Mouse (Mus musculus) heart, embryonic 12.5 days (tissue): ENCODE data around the gene Ltc4s. TPM values are rescaled to one million over a fixed set of nuclear protein-coding genes. Genes with fewer than 3 reads are reported as not detected.

Experiments
- ATAC-seq: fragments of 200-750 bp; cut with Nextera tagmentation; 2 replicates; pipeline ENCODE4 v1.8.0; 2017; ENCODE audit warnings: moderate TSS enrichment, moderate library complexity; ENCODE audit not compliant: insufficient number of reproducible peaks, low FRiP score
- H3K27ac ChIP-seq: fragments of 300-500 bp; sonication (generic); 2 replicates; pipeline ENCODE4 v1.5.1; 2016; ENCODE audit warnings: mild to moderate bottlenecking, moderate library complexity; ENCODE audit not compliant: poor library complexity, severe bottlenecking
- H3K27me3 ChIP-seq: fragments of 300-500 bp; sonication (generic); replicated peaks from 2 replicates; pipeline ENCODE4 v1.6.1; 2016; ENCODE audit warnings: mild to moderate bottlenecking, moderate library complexity
- H3K36me3 ChIP-seq: fragments of 300-500 bp; sonication (generic); 2 replicates; pipeline ENCODE4 v1.6.1; 2016; ENCODE audit warnings: mild to moderate bottlenecking, moderate library complexity
- H3K4me1 ChIP-seq: fragments of 300-500 bp; sonication (generic); replicated peaks from 2 replicates; pipeline ENCODE4 v1.6.1; 2016; ENCODE audit warnings: mild to moderate bottlenecking
- H3K4me2 ChIP-seq: fragments of 300-500 bp; sonication (generic); 2 replicates; pipeline ENCODE4 v1.6.1; 2016; ENCODE audit warnings: mild to moderate bottlenecking, moderate library complexity
- H3K4me3 ChIP-seq: fragments of 300-500 bp; sonication (generic); 2 replicates; pipeline ENCODE4 v1.5.1; 2016; ENCODE audit warnings: mild to moderate bottlenecking
- H3K9ac ChIP-seq: fragments of 300-500 bp; sonication (generic); 2 replicates; pipeline ENCODE4 v1.6.1; 2016; ENCODE audit warnings: mild to moderate bottlenecking, moderate library complexity
- H3K9me3 ChIP-seq: fragments of 300-500 bp; sonication (generic); replicated peaks from 2 replicates; pipeline ENCODE4 v1.6.1; 2016; ENCODE audit warnings: mild to moderate bottlenecking, moderate library complexity
- WGBS: fragments of 180-500 bp; shearing (Covaris S2); methylation state at CpG from one replicate; pipeline ENCODE4 v1.1.7; 2016; 5-methylcytosine and 5-hydroxymethylcytosine counted together
- microRNA-seq: library from miRNA; unstranded; fragments of <30 nt; microRNA quantifications from one replicate; pipeline ENCODE4, GENCODE M21; 2017
- polyA plus RNA-seq: library from polyadenylated mRNA; unstranded; fragments of >200 nt; fragmentation: Nextera tagmentation; extraction: Ambion mirVana; gene quantifications from 2 replicates; pipeline ENCODE4 v1.2.1, GENCODE M21; 2016

Ltc4s gene
- polyA plus RNA-seq, 1 experiment from 2014 or later, result 0.70 TPM

- no peak for ATAC-seq
- WGBS, result 90% methylated on average over 4 of the region's 5 CpGs
- Histone ChIP-seq H3K27ac (no peak overlapping the region), H3K4me1 (no peaks in the 10 kb centered on the region), H3K9me3 (no peaks in the 10 kb centered on the region), H3K4me3 (no peak overlapping the region), H3K4me2 (no peak overlapping the region), H3K27me3 (no peaks in the 10 kb centered on the region), H3K36me3 (peaks cover 75% of the 10 kb centered on the region), H3K9ac (no peak overlapping the region)
These were observed 40.1 kb downstream of the Ltc4s start for GRCm38 (mm10) chr11:50198219-50198846.

- Histone ChIP-seq H3K4me2 (no peak overlapping the region), H3K9me3 (no peaks in the 10 kb centered on the region), H3K4me1 (no peaks in the 10 kb centered on the region), H3K27me3 (no peaks in the 10 kb centered on the region), H3K9ac (no peak overlapping the region), H3K36me3 (peaks cover 66% of the 10 kb centered on the region), H3K27ac (no peak overlapping the region), H3K4me3 (no peak overlapping the region)
- WGBS, result 88% methylated on average over 4 of the region's 4 CpGs
- no peak for ATAC-seq
These were observed 40.9 kb downstream of the Ltc4s start for GRCm38 (mm10) chr11:50197500-50197899.

GRCm38 (mm10) chr11:50194793-50195192 is 43.6 kb downstream of the Ltc4s start:
- no peak overlapping the region for H3K4me2 ChIP-seq
- no peak for ATAC-seq

GRCm38 (mm10) chr11:50194070-50194469 is 44.3 kb downstream of the Ltc4s start:
- Histone ChIP-seq H3K4me2 (no peak overlapping the region), H3K4me1 (no peaks in the 10 kb centered on the region), H3K9ac (no peak overlapping the region), H3K36me3 (peaks cover 32% of the 10 kb centered on the region), H3K4me3 (no peak overlapping the region), H3K9me3 (no peaks in the 10 kb centered on the region), H3K27me3 (no peaks in the 10 kb centered on the region), H3K27ac (no peak overlapping the region)
- 81% methylated on average over 7 of the region's 7 CpGs for whole genome bisulfite sequencing
- no peak for ATAC-seq

More at GRCm38 (mm10) chr11:50194793-50195192, 43.6 kb downstream of the Ltc4s start:
- WGBS, result 58% methylated on average over 4 of the region's 4 CpGs
- Histone ChIP-seq H3K9ac (no peak overlapping the region), H3K4me1 (no peaks in the 10 kb centered on the region), H3K9me3 (no peaks in the 10 kb centered on the region), H3K27ac (no peak overlapping the region), H3K27me3 (no peaks in the 10 kb centered on the region), H3K4me3 (no peak overlapping the region), H3K36me3 (peaks cover 39% of the 10 kb centered on the region)

GRCm38 (mm10) chr11:50192278-50192677 is 46.1 kb downstream of the Ltc4s start:
- H3K27me3 ChIP-seq, result no peaks in the 10 kb centered on the region
- no peak overlapping the region for H3K4me2 ChIP-seq
- no peak overlapping the region for H3K9ac ChIP-seq
- no peaks in the 10 kb centered on the region for H3K9me3 ChIP-seq
- no peak for ATAC-seq
- H3K4me3 ChIP-seq, result no peak overlapping the region
- WGBS, result 89% methylated on average over 3 of the region's 3 CpGs
- no peaks in the 10 kb centered on the region for H3K4me1 ChIP-seq
- H3K36me3 ChIP-seq, result peaks cover 26% of the 10 kb centered on the region; the same call in 1 of the 2 replicates
- H3K27ac ChIP-seq, result no peak overlapping the region

GRCm38 (mm10) chr11:50190362-50190761 is 48.1 kb downstream of the Ltc4s start:
- Histone ChIP-seq H3K4me1 (no peaks in the 10 kb centered on the region), H3K36me3 (peaks cover 21% of the 10 kb centered on the region; the same call in 1 of the 2 replicates), H3K27me3 (no peaks in the 10 kb centered on the region), H3K9me3 (no peaks in the 10 kb centered on the region), H3K4me3 (no peak overlapping the region), H3K27ac (no peak overlapping the region), H3K9ac (no peak overlapping the region), H3K4me2 (no peak overlapping the region)
- ATAC-seq, result no peak
- 69% methylated on average over 4 of the region's 4 CpGs for WGBS

- H3K9me3 ChIP-seq, result no peaks in the 10 kb centered on the region
- no peak overlapping the region for H3K4me3 ChIP-seq
- no peak for ATAC-seq
- no peak overlapping the region for H3K4me2 ChIP-seq
- WGBS, result 74% methylated on average over 7 of the region's 7 CpGs
- H3K9ac ChIP-seq, result no peak overlapping the region
- peaks cover 5% of the 10 kb centered on the region for H3K4me1 ChIP-seq
- peaks cover 9% of the 10 kb centered on the region; the same call in 1 of the 2 replicates for H3K36me3 ChIP-seq
- no peak overlapping the region for H3K27ac ChIP-seq
- no peaks in the 10 kb centered on the region for H3K27me3 ChIP-seq
These were observed 49.7 kb downstream of the Ltc4s start for GRCm38 (mm10) chr11:50188682-50189081.

Small RNA genes within 50 kb of the gene (microRNA-seq; reads per million reads assigned to microRNA genes)
- not detected for gene Mir6919

Other genes starting within 250 kb of the Ltc4s start
- 32.8 and 36.0 TPM in 2 replicates for gene Rnf130, start 213.3 kb downstream of the Ltc4s start, polyA plus RNA-seq
- gene Tbc1d9b, start 107.2 kb downstream of the Ltc4s start, polyA plus RNA-seq, result 35.5 and 35.9 TPM in 2 replicates
- 10.1 and 11.6 TPM in 2 replicates for gene Mrnip, start 64.2 kb downstream of the Ltc4s start, polyA plus RNA-seq
- 209 and 210 TPM in 2 replicates for gene Sqstm1, start 27.8 kb downstream of the Ltc4s start, polyA plus RNA-seq
- gene Mgat4b, start 27.7 kb downstream of the Ltc4s start, polyA plus RNA-seq, result 35.4 and 39.3 TPM in 2 replicates
- 4.6 and 6.1 TPM in 2 replicates for gene Maml1, start 53.7 kb upstream of the Ltc4s start, polyA plus RNA-seq
- gene Canx, start 87.1 kb upstream of the Ltc4s start, polyA plus RNA-seq, result 331 and 334 TPM in 2 replicates
- 0.26 TPM in 1 of 2 replicates, not detected in the other for gene Cby3, start 115.8 kb upstream of the Ltc4s start, polyA plus RNA-seq
- 255 and 272 TPM in 2 replicates for gene Hnrnph1, start 138.4 kb upstream of the Ltc4s start, polyA plus RNA-seq
- 19.6 and 21.8 TPM in 2 replicates for gene Rufy1, start 192.5 kb upstream of the Ltc4s start, polyA plus RNA-seq